Mouse (Mus musculus) thymus, adult 18-20 months (tissue): ENCODE measurements around the gene Cpm.
"Not testable (repeated sequence)": the region's sequence is repeated elsewhere in the genome, so short reads cannot be mapped to it uniquely, and the experiment has no call there.

ENCODE experiments used
- DNase-seq, 2 experiments: peaks; one replicate each; pipeline ENCODE4 v3.0.0; 2022; ENCODE audit warnings: mixed read lengths in 2 of 2

Cpm gene

GRCm38 (mm10) chr10:117607804-117608279, 21.5 kb upstream of the Cpm start:
- no peak for DNase-seq

GRCm38 (mm10) chr10:117608487-117608886, 20.8 kb upstream of the Cpm start:
- DNase-seq, result no peak

GRCm38 (mm10) chr10:117608988-117609809, 20.1 kb upstream of the Cpm start:
- no peak for DNase-seq

- no peak for DNase-seq
These were observed 19.6 kb upstream of the Cpm start for GRCm38 (mm10) chr10:117609810-117610090.

- DNase-seq, result no peak
These were observed 19.0 kb upstream of the Cpm start for GRCm38 (mm10) chr10:117610160-117610764.

GRCm38 (mm10) chr10:117610794-117611384, 18.4 kb upstream of the Cpm start:
- no peak for DNase-seq

- DNase-seq, result no peak
These were observed 17.8 kb upstream of the Cpm start for GRCm38 (mm10) chr10:117611503-117611902.

GRCm38 (mm10) chr10:117611976-117612375, 17.3 kb upstream of the Cpm start:
- DNase-seq, result no peak

- DNase-seq, result no peak
These were observed 16.4 kb upstream of the Cpm start for GRCm38 (mm10) chr10:117612621-117613584.

- DNase-seq, result no peak
These were observed 15.3 kb upstream of the Cpm start for GRCm38 (mm10) chr10:117613960-117614359.

- DNase-seq, result no peak
These were observed 14.9 kb upstream of the Cpm start for GRCm38 (mm10) chr10:117614387-117614786.

- no peak for DNase-seq
These were observed 14.1 kb upstream of the Cpm start for GRCm38 (mm10) chr10:117615239-117615638.

GRCm38 (mm10) chr10:117615746-117616145, 13.6 kb upstream of the Cpm start:
- no peak for DNase-seq

- DNase-seq, result no peak
These were observed 13.1 kb upstream of the Cpm start for GRCm38 (mm10) chr10:117616191-117616680.

- not testable (repeated sequence) for DNase-seq
These were observed 12.5 kb upstream of the Cpm start for GRCm38 (mm10) chr10:117616765-117617164.

GRCm38 (mm10) chr10:117617568-117618345, 11.5 kb upstream of the Cpm start:
- DNase-seq, result no peak

- DNase-seq, result no peak
These were observed 10.0 kb upstream of the Cpm start for GRCm38 (mm10) chr10:117619041-117619861.

- DNase-seq, result no peak
These were observed 9.5 kb upstream of the Cpm start for GRCm38 (mm10) chr10:117619862-117620179.

GRCm38 (mm10) chr10:117620530-117620929, 8.8 kb upstream of the Cpm start:
- DNase-seq, result no peak

GRCm38 (mm10) chr10:117620934-117621501, 8.3 kb upstream of the Cpm start:
- no peak for DNase-seq
